Mouse (Mus musculus): ENCODE measurements around the gene Lin7a. TPM values are rescaled to one million over a fixed set of nuclear protein-coding genes. Genes with fewer than 3 reads are reported as not detected.

The Lin7a gene
- polyA plus RNA-seq, 1 experiment = 0.19 TPM

DNA sequence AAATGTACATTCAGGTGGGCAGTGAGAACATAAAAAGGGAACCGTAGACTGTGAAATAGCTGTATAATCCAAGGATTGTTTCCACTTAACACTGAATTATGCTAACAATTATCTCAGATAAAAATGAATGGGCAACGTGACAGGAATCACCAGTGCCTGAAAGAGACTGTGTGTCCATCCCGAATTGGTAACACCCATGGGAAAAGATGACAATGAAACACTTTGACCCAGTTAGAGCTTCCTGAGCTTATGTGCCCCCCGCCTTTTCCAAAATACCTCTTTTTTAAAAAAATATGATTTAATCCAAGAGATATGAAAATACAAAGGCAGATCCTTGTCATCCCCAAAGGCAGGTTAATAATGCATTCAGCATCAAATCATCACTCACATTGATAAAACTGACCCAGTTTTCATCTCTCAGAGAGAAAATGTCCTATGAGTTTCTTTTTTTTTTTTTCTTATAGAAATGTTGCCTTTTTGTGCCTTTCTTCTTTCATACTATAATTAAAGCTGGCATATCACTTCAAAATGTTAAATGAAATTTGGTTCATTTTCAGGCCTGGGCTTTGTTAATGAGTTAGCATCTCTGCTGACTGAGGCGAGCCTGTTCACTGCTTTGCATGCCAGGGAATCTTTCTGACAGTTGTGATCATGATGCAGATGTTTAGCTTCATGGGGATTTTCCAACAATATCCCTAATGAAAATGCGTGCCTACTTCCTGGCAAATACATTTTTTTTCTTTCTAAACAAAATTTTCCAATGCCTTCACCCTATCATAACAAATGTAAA is 80.4 kb downstream of the Lin7a start:
- Histone ChIP-seq H3K27me3 (ENCODE audit: control insufficient read depth, insufficient read depth, insufficient read length) (no peaks in the 10 kb centered on the region), H3K36me3 (ENCODE audit: control insufficient read depth, insufficient read depth) (no peaks in the 10 kb centered on the region), H3K79me2 (ENCODE audit: control insufficient read depth, insufficient read depth) (no peaks in the 10 kb centered on the region), H3K4me3 (ENCODE audit: insufficient read depth, poor library complexity, severe bottlenecking) (no peak overlapping the region), H3ac (ENCODE audit: control insufficient read depth, insufficient read length, low read depth) (no peak overlapping the region), H3K79me3 (ENCODE audit: low read depth) (no peaks in the 10 kb centered on the region)
- TF ChIP-seq MYOG (IDR thresholded peaks at IDR 0.05; ENCODE audit: control insufficient read depth, extremely low read depth, insufficient read length) (no peak), CTCF (IDR thresholded peaks at IDR 0.05; ENCODE audit: control insufficient read depth, insufficient read depth, insufficient read length) (no peak), USF1 (IDR thresholded peaks at IDR 0.05; ENCODE audit: low read depth) (no peak), CEBPB (IDR thresholded peaks at IDR 0.05; ENCODE audit: low read depth) (no peak), MAX (IDR thresholded peaks at IDR 0.05) (no peak), MYOD1 (IDR thresholded peaks at IDR 0.05; ENCODE audit: control insufficient read depth, insufficient read length, low read depth) (no peak), FOSL1 (IDR thresholded peaks at IDR 0.05; ENCODE audit: insufficient read depth, low read length, poor library complexity, severe bottlenecking) (no peak)

DNA sequence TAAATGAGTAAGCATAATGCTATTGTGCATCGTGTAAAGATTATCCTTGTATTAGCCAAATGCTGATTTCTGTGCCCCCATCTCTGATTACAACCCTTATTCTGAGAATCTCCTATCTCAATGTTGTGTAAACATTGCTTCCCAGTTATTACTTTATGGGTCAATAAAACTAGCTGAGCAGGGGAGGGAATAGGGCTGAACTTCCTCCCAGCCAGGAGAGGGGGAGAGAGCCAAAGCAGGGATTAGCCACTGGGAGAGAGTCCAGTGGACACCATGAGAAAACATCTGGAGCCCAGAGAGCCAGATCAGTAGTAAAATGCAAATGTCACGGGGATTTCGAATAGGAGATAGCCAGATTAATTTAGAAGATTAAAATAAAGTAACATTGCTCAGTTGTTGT is 82.0 kb downstream of the Lin7a start:
- Histone ChIP-seq H3K27me3 (ENCODE audit: control insufficient read depth, insufficient read depth, insufficient read length) (no peaks in the 10 kb centered on the region), H3K36me3 (ENCODE audit: control insufficient read depth, insufficient read depth) (no peaks in the 10 kb centered on the region), H3K79me2 (ENCODE audit: control insufficient read depth, insufficient read depth) (no peaks in the 10 kb centered on the region), H3K4me3 (ENCODE audit: insufficient read depth, poor library complexity, severe bottlenecking) (no peak overlapping the region), H3ac (ENCODE audit: control insufficient read depth, insufficient read length, low read depth) (no peak overlapping the region), H3K79me3 (ENCODE audit: low read depth) (no peaks in the 10 kb centered on the region)
- no peak for TF ChIP-seq MYOD1 (IDR thresholded peaks at IDR 0.05; ENCODE audit: control insufficient read depth, insufficient read length, low read depth)
- TF ChIP-seq MYOG (IDR thresholded peaks at IDR 0.05; ENCODE audit: control insufficient read depth, extremely low read depth, insufficient read length) = no peak
- no peak for TF ChIP-seq CTCF (IDR thresholded peaks at IDR 0.05; ENCODE audit: control insufficient read depth, insufficient read depth, insufficient read length)
- no peak for TF ChIP-seq MAX (IDR thresholded peaks at IDR 0.05)
- no peak for TF ChIP-seq USF1 (IDR thresholded peaks at IDR 0.05; ENCODE audit: low read depth)

GRCm38 (mm10) chr10:107358443-107359040 is 87.1 kb downstream of the Lin7a start:
- H3K36me3 ChIP-seq (ENCODE audit: control insufficient read depth, insufficient read depth) = no peaks in the 10 kb centered on the region
- TF ChIP-seq MAX (IDR thresholded peaks at IDR 0.05) (no peak), MYOD1 (IDR thresholded peaks at IDR 0.05; ENCODE audit: control insufficient read depth, insufficient read length, low read depth) (no peak), FOSL1 (IDR thresholded peaks at IDR 0.05; ENCODE audit: insufficient read depth, low read length, poor library complexity, severe bottlenecking) (no peak), USF1 (IDR thresholded peaks at IDR 0.05; ENCODE audit: low read depth) (no peak), CEBPB (IDR thresholded peaks at IDR 0.05; ENCODE audit: low read depth) (no peak), CTCF (IDR thresholded peaks at IDR 0.05; ENCODE audit: control insufficient read depth, insufficient read depth, insufficient read length) (no peak), MYOG (IDR thresholded peaks at IDR 0.05; ENCODE audit: control insufficient read depth, extremely low read depth, insufficient read length) (no peak)
- no peaks in the 10 kb centered on the region for H3K27me3 ChIP-seq (ENCODE audit: control insufficient read depth, insufficient read depth, insufficient read length)
- H3K79me2 ChIP-seq (ENCODE audit: control insufficient read depth, insufficient read depth) = no peaks in the 10 kb centered on the region
- H3K79me3 ChIP-seq (ENCODE audit: low read depth) = no peaks in the 10 kb centered on the region
- H3K4me3 ChIP-seq (ENCODE audit: insufficient read depth, poor library complexity, severe bottlenecking) = no peak overlapping the region
- no peak overlapping the region for H3ac ChIP-seq (ENCODE audit: control insufficient read depth, insufficient read length, low read depth)

GRCm38 (mm10) chr10:107359296-107359695 is 87.8 kb downstream of the Lin7a start:
- Histone ChIP-seq H3K27me3 (ENCODE audit: control insufficient read depth, insufficient read depth, insufficient read length) (no peaks in the 10 kb centered on the region), H3K79me2 (ENCODE audit: control insufficient read depth, insufficient read depth) (no peaks in the 10 kb centered on the region)
- TF ChIP-seq MAX (IDR thresholded peaks at IDR 0.05) (no peak), FOSL1 (IDR thresholded peaks at IDR 0.05; ENCODE audit: insufficient read depth, low read length, poor library complexity, severe bottlenecking) (no peak), MYOG (IDR thresholded peaks at IDR 0.05; ENCODE audit: control insufficient read depth, extremely low read depth, insufficient read length) (no peak), CEBPB (IDR thresholded peaks at IDR 0.05; ENCODE audit: low read depth) (no peak), USF1 (IDR thresholded peaks at IDR 0.05; ENCODE audit: low read depth) (no peak), CTCF (IDR thresholded peaks at IDR 0.05; ENCODE audit: control insufficient read depth, insufficient read depth, insufficient read length) (no peak), MYOD1 (IDR thresholded peaks at IDR 0.05; ENCODE audit: control insufficient read depth, insufficient read length, low read depth) (no peak)

GRCm38 (mm10) chr10:107361546-107361945 is 90.1 kb downstream of the Lin7a start:
- Histone ChIP-seq H3K4me3 (ENCODE audit: insufficient read depth, poor library complexity, severe bottlenecking) (no peak overlapping the region), H3K27me3 (ENCODE audit: control insufficient read depth, insufficient read depth, insufficient read length) (no peaks in the 10 kb centered on the region), H3ac (ENCODE audit: control insufficient read depth, insufficient read length, low read depth) (no peak overlapping the region), H3K36me3 (ENCODE audit: control insufficient read depth, insufficient read depth) (no peaks in the 10 kb centered on the region), H3K79me2 (ENCODE audit: control insufficient read depth, insufficient read depth) (no peaks in the 10 kb centered on the region), H3K79me3 (ENCODE audit: low read depth) (no peaks in the 10 kb centered on the region)
- TF ChIP-seq MYOD1 (IDR thresholded peaks at IDR 0.05; ENCODE audit: control insufficient read depth, insufficient read length, low read depth) (no peak), USF1 (IDR thresholded peaks at IDR 0.05; ENCODE audit: low read depth) (no peak), CEBPB (IDR thresholded peaks at IDR 0.05; ENCODE audit: low read depth) (no peak), MAX (IDR thresholded peaks at IDR 0.05) (no peak), MYOG (IDR thresholded peaks at IDR 0.05; ENCODE audit: control insufficient read depth, extremely low read depth, insufficient read length) (no peak), FOSL1 (IDR thresholded peaks at IDR 0.05; ENCODE audit: insufficient read depth, low read length, poor library complexity, severe bottlenecking) (no peak), CTCF (IDR thresholded peaks at IDR 0.05; ENCODE audit: control insufficient read depth, insufficient read depth, insufficient read length) (no peak)

More at GRCm38 (mm10) chr10:107359296-107359695, 87.8 kb downstream of the Lin7a start:
- Histone ChIP-seq H3K36me3 (ENCODE audit: control insufficient read depth, insufficient read depth) (no peaks in the 10 kb centered on the region), H3K79me3 (ENCODE audit: low read depth) (no peaks in the 10 kb centered on the region), H3ac (ENCODE audit: control insufficient read depth, insufficient read length, low read depth) (no peak overlapping the region), H3K4me3 (ENCODE audit: insufficient read depth, poor library complexity, severe bottlenecking) (no peak overlapping the region)

Measured in C2C12 (cell line).